Mouse (Mus musculus) kidney, adult 2 months (tissue): Measurements from ENCODE around the gene Rsbn1. TPM values are rescaled to one million over a fixed set of nuclear protein-coding genes. Genes with fewer than 3 reads are reported as not detected.

Experiments used
- DNase-seq: peaks from one replicate; pipeline ENCODE4 v3.0.0; 2021
- H3K27ac ChIP-seq: fragments of 200-500 bp; 2 replicates; pipeline ENCODE4 v1.5.1; 2012; ENCODE audit warnings: low read depth, low read length, control low read depth, inconsistent platforms; ENCODE audit not compliant: insufficient read depth
- H3K27me3 ChIP-seq: fragments of 200-500 bp; replicated peaks from 2 replicates; pipeline ENCODE4 v1.6.1; 2012; ENCODE audit warnings: mild to moderate bottlenecking, moderate library complexity, low read length, inconsistent platforms; ENCODE audit not compliant: control insufficient read depth, insufficient read depth
- H3K36me3 ChIP-seq: fragments of 200-500 bp; 2 replicates; pipeline ENCODE4 v1.6.1; 2012; ENCODE audit warnings: mild to moderate bottlenecking, moderate library complexity, low read length, inconsistent platforms; ENCODE audit not compliant: control insufficient read depth, insufficient read depth
- H3K4me1 ChIP-seq: fragments of 200-500 bp; 2 replicates; pipeline ENCODE4 v1.6.1; 2011; ENCODE audit warnings: low read length; ENCODE audit not compliant: control insufficient read depth, insufficient read depth
- H3K4me3 ChIP-seq: fragments of 200-500 bp; 2 replicates; pipeline ENCODE4 v1.5.1; 2011; ENCODE audit warnings: mild to moderate bottlenecking, low read depth, low read length, control low read depth; ENCODE audit not compliant: insufficient read depth
- CTCF ChIP-seq: fragments of 200-500 bp; conservative IDR thresholded peaks from 2 replicates; pipeline ENCODE4 v1.5.1; 2011; ENCODE audit warnings: low read depth, mild to moderate bottlenecking, control low read depth, low read length, moderate library complexity, mixed read lengths; ENCODE audit not compliant: insufficient read depth, insufficient read length
- POLR2A ChIP-seq: fragments of 200-500 bp; IDR thresholded peaks from one replicate; pipeline ENCODE4 v1.6.1; 2011; ENCODE audit warnings: low read depth, low read length, control low read depth
- WGBS: fragments of 180-500 bp; shearing (Covaris S2); methylation state at CpG from one replicate; pipeline ENCODE4 v1.1.7; 2018; 5-methylcytosine and 5-hydroxymethylcytosine counted together
- polyA plus RNA-seq: library from polyadenylated mRNA; depleted of rRNA; stranded (reverse); fragments of >200 nt; gene quantifications from 2 replicates; pipeline ENCODE4 v1.2.3, GENCODE M21; 2012

The Rsbn1 gene
- polyA plus RNA-seq, 1 experiment: 2.5 TPM

DNA sequence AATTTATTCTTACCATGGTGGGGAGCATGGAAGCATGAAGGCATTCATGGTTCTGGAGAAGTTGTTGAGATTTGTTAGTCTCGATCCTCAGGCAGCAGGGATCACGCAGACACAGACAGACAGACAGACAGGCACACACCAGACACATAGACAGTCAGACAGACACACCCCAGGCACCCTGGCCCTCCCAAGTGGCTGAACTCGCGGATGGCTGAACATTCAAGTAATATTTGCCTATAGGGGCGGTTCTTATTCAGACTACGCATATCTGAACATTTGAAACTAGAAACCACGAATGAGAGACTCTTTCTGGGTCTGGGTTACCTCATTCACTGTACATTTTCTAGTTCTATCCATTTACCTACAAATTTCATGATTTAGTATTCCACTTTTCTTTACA lies 34.7 kb downstream of the Rsbn1 start:
- no peaks in the 10 kb centered on the region for H3K4me1 ChIP-seq
- WGBS: 92% methylated on average over 7 of the region's 7 CpGs
- TF ChIP-seq CTCF (no peak), POLR2A (no peak)
- H3K27me3 ChIP-seq: no peaks in the 10 kb centered on the region
- DNase-seq: no peak
- H3K4me3 ChIP-seq: no peak overlapping the region
- H3K36me3 ChIP-seq: no peaks in the 10 kb centered on the region
- H3K27ac ChIP-seq: no peak overlapping the region

DNA sequence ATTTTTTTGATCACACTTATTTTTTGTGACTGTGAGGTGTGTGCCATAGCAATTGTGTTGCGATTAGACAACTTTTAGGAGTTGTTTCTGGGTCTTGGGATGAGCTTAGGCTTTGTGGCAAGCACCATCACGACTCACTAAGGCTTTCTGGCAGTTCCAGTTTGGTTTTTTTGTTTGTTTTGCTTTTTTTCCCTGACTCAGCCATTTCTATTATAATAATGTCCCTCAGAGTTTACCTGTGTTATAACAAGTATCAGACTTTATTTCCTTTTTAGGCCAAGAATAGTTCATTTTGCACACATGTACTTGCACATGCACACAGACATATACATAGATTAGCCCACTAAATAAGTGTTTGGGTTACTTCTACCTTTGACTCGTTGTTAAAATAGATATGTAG lies 46.7 kb downstream of the Rsbn1 start:
- Histone ChIP-seq H3K27ac (no peak overlapping the region), H3K27me3 (no peaks in the 10 kb centered on the region), H3K4me1 (no peaks in the 10 kb centered on the region), H3K4me3 (no peak overlapping the region), H3K36me3 (peaks cover 1% of the 10 kb centered on the region; the same call in 1 of the 2 replicates)
- no peak for DNase-seq
- TF ChIP-seq CTCF: no peak
- TF ChIP-seq POLR2A: no peak
- WGBS: 84% methylated on average over 3 of the region's 3 CpGs

DNA sequence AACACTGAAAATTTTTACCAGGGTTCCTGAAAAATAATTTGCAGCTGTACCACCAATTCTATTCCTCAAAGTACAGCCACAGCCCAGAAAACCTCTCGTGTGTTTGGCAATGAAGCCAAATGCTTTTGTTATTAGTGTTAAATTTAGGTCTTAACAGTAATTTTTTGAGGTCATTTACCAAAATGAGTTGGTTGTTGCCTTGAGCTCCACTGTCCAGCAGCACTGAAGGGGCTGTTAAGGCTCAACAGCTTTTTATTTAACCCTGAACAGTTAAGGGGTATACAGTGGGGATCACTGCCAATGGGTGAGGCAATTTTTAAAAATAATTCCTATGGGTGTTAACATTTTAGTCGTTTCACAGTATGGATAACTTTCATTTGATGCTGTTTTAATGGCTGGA lies 53.3 kb downstream of the Rsbn1 start:
- TF ChIP-seq POLR2A: no peak
- TF ChIP-seq CTCF: no peak
- H3K36me3 ChIP-seq: peaks cover 1% of the 10 kb centered on the region; the same call in 1 of the 2 replicates
- no peak overlapping the region for H3K4me3 ChIP-seq
- H3K27me3 ChIP-seq: no peaks in the 10 kb centered on the region
- H3K27ac ChIP-seq: no peak overlapping the region
- DNase-seq: no peak
- 28% methylated on average over 2 of the region's 2 CpGs for WGBS
- H3K4me1 ChIP-seq: no peaks in the 10 kb centered on the region

DNA sequence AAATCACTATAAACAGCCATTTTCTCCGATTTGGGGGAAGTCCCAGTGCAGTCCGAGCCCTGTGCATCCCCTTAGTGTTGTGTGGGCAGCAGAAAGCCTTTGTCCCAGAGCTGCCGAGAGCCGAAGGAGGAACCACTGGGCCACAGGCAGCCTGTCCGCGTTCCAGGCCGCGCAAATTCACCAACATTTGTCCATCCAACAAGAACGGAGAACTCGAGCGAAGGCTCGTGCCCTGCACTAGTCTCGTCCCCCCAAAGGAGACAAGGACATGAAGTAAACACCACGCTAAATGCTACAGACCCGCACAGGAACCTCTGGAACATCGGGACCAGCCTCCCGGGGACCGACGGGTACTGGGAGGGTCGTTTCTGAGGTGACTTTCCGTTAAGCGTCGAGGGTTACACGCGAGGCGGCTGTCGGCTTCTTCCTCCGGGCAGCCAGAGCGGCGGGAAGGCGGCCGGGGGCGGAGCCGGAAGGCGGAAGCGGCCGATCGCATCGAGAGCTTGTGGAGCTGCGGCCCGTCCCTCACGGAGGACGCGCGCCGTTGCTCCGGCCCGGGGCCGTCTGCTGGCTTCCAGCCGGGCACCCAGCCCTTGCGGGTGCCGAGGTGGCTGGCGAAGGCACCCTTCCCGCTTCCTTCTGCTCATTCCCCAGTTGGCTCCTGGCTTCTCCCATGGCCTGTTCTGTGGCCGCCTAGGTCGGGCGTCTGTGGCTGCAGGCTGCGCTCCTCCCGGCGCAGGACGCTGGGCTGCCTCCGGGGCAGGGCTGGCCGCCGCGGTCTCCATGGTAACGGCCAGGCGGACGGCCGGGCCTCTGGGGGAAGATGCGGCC lies 54.2 kb downstream of the Rsbn1 start, which contains the start of gene Phtf1:
Gene Phtf1 (plus strand): TSS at position 250 of the 831 bp plus-strand sequence.
- Histone ChIP-seq H3K27ac (peak within 1 kb of the TSS; percentile 84), H3K27me3 (no peaks in the 10 kb centered on the region), H3K36me3 (peaks cover 1% of the 10 kb centered on the region; the same call in 1 of the 2 replicates), H3K4me3 (peak within 1 kb of the TSS; percentile 90), H3K4me1 (no peaks in the 10 kb centered on the region)
- under 1% methylated on average over 70 of the region's 70 CpGs for WGBS
- peak; percentile 91 for DNase-seq
- TF ChIP-seq POLR2A: peak; percentile 21
- no peak for TF ChIP-seq CTCF

DNA sequence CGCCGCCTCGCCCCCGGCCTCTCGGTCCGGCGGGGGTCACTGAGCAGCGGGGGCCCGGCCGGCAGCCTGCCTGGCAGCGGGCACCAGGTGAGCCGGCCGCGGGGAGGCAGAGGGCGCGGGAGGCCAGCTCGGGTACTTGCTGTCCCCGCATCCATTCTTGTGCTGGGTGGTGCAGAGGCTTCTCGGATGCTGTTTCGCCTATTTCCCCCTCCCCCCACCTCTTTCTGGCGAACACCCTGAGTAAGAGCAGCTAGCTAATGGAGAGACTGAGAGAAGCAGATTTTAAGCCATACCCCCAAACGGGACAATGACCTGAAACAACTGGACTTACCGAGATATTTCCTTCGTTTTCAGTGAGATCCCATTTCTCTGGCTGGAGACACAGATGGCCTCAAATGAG lies 54.8 kb downstream of the Rsbn1 start:
- H3K27ac ChIP-seq: peak overlapping the region; percentile 58; the same call in 1 of the 2 replicates
- no peaks in the 10 kb centered on the region for H3K4me1 ChIP-seq
- H3K4me3 ChIP-seq: peak overlapping the region; percentile 90
- peaks cover 1% of the 10 kb centered on the region for H3K36me3 ChIP-seq
- 0% methylated on average over 24 of the region's 24 CpGs for WGBS
- no peak for TF ChIP-seq POLR2A
- no peak for TF ChIP-seq CTCF
- H3K27me3 ChIP-seq: no peaks in the 10 kb centered on the region
- DNase-seq: no peak

DNA sequence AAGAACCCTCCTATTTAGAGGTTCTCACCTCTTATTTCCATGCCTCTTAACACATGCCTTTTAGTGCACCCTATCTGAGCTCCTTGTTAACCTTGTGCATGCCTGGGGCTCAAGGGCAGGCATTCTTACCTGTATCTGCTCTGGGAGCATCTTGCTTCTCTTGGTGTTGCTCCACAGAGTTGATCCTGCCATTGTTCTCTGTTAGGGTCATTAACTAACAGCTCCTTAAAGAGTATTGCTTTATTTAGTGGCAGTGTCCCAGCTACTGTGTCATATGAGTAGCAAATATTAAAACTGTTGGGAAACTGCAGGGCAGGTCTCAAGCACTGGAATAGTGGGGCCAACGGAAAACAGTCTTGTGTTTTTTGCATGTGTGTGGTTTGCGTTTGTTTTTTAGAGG lies 57.2 kb downstream of the Rsbn1 start:
- Histone ChIP-seq H3K27me3 (no peaks in the 10 kb centered on the region), H3K27ac (no peak overlapping the region), H3K4me1 (no peaks in the 10 kb centered on the region), H3K4me3 (no peak overlapping the region), H3K36me3 (no peaks in the 10 kb centered on the region; the same call in none of the 2 replicates)
- TF ChIP-seq POLR2A (no peak), CTCF (no peak)
- 95% methylated on average over 2 of the region's 2 CpGs for WGBS
- DNase-seq: no peak

DNA sequence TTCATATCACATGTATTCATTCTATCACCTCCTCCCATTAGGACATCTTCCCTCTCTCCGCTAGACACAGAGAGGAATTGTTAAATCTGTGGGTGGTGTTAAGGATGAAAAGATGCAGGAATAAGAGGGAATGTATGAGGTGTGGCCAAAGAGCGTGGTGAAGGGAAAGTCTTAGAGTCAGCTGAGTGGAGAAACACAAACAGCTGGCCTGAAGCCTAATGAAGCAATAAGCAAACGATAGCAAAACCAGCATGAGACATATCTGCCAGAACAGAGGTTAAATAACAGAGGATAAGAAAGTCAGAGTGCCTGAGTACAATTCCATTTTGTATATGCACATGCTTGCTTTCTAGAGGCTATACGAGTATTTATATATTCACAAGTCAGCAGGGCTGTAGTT lies 70.6 kb downstream of the Rsbn1 start:
- DNase-seq: no peak
- WGBS: 74% methylated on average over 4 of the region's 4 CpGs
- H3K4me3 ChIP-seq: no peak overlapping the region
- TF ChIP-seq POLR2A: no peak
- TF ChIP-seq CTCF: no peak
- no peaks in the 10 kb centered on the region for H3K27me3 ChIP-seq
- H3K36me3 ChIP-seq: no peaks in the 10 kb centered on the region
- no peak overlapping the region for H3K27ac ChIP-seq
- no peaks in the 10 kb centered on the region for H3K4me1 ChIP-seq
